ENCODE assay signal across 27 mouse cellular contexts in genomic region chr9:86476763-86477162, GRCm38 (mm10). TPM values are rescaled to one million over a fixed set of nuclear protein-coding genes. Genes with fewer than 3 reads are reported as not detected.
DNase-seq lines count a peak whose midpoint lies in the region; ATAC-seq and TF ChIP-seq lines count a peak whose summit lies in the region.
"Had no signal": no experiment of that assay in that cellular context is flagged by ENCODE, and none has a peak within 500 bp of the region (broad histone marks: within the 10 kb centered on the region; RNA-seq: fewer than 3 reads in every experiment).

No protein-coding gene starts in this region.

- 25% methylated on average over 5 of the region's 5 CpGs for WGBS in liver, embryonic 15.5 days (ENCODE audit: insufficient replicate concordance)

- ATAC-seq in granulocyte monocyte progenitor cell, adult 5-6 weeks (replicated peaks; ENCODE audit: poor library complexity, severe bottlenecking): peak; percentile 64
- ATAC-seq in liver, embryonic 15.5 days (ENCODE audit: insufficient read depth): 0 out of 2 replicates have a peak, but pooled peaks have one; percentile 22
- ATAC-seq: forebrain, embryonic 14.5 days; midbrain, embryonic 15.5 days; Patski had no signal

- H3K79me2 ChIP-seq in MEL (ENCODE audit: control insufficient read depth, insufficient read depth, low read length, poor library complexity): peaks cover 11% of the 10 kb centered on the region

- H3K27me3 ChIP-seq in MEL (ENCODE audit: control insufficient read depth in 1 of 2, insufficient read depth in 2 of 2, low read length in 2 of 2): no peaks in the 10 kb centered on the region
- H3K27me3 ChIP-seq in liver, embryonic 15.5 days: no peaks in the 10 kb centered on the region
- H3K27me3 ChIP-seq in splenic B cell, adult 2 months (ENCODE audit: control insufficient read depth, insufficient read depth, low read length, poor library complexity, severe bottlenecking): no peaks in the 10 kb centered on the region
- H3K27me3 ChIP-seq: embryonic facial prominence, embryonic 15.5 days; heart, embryonic 12.5 days; hindbrain, embryonic 13.5 days; midbrain, embryonic 15.5 days; neural tube, embryonic 13.5 days; Patski had no signal

- H3K27ac ChIP-seq in MEL (ENCODE audit: control insufficient read depth, low read depth, low read length): peak overlapping the region; percentile 48
- H3K27ac ChIP-seq in liver, embryonic 15.5 days (replicated peaks): no peak overlapping the region
- H3K27ac ChIP-seq: embryonic facial prominence, embryonic 15.5 days; gastrocnemius, adult 2 months; hindbrain, embryonic 13.5 days; midbrain, embryonic 15.5 days; neural tube, embryonic 13.5 days had no signal

- TF ChIP-seq CTCF in MEL (IDR thresholded peaks at IDR 0.05 in 2 of 3, conservative IDR thresholded peaks at IDR 0.05 in 1 of 3; ENCODE audit: control insufficient read depth in 1 of 3, insufficient read depth in 1 of 3, low read depth in 2 of 3, low read length in 3 of 3, poor library complexity in 1 of 3, severe bottlenecking in 1 of 3): no peak

- no peak overlapping the region for H3K9ac ChIP-seq in MEL (ENCODE audit: control insufficient read depth, low read depth, low read length, poor library complexity, severe bottlenecking)
- no peak overlapping the region for H3K9ac ChIP-seq in liver, embryonic 15.5 days
- H3K9ac ChIP-seq: embryonic facial prominence, embryonic 15.5 days; heart, embryonic 12.5 days; hindbrain, embryonic 13.5 days; midbrain, embryonic 15.5 days; neural tube, embryonic 13.5 days had no signal

- TF ChIP-seq EP300 in MEL (IDR thresholded peaks at IDR 0.05; ENCODE audit: low read depth in 1 of 2, low read length in 2 of 2): peak; percentile 62 to 75

- H3K4me1 ChIP-seq in MEL (ENCODE audit: control insufficient read depth in 1 of 2, insufficient read depth in 2 of 2, low read length in 2 of 2): peaks cover 10 to 15% of the 10 kb centered on the region in 2 experiments
- 0 out of 2 replicates have a peak, but pooled peaks cover 3% of the 10 kb centered on the region for H3K4me1 ChIP-seq in liver, embryonic 15.5 days (replicated peaks)
- H3K4me1 ChIP-seq: hindbrain, embryonic 13.5 days; midbrain, embryonic 15.5 days had no signal

- no peak for TF ChIP-seq RAD21 in MEL (IDR thresholded peaks at IDR 0.05; ENCODE audit: low read depth, low read length)

- no peak overlapping the region for H3K4me2 ChIP-seq in liver, embryonic 15.5 days
- H3K4me2 ChIP-seq: embryonic facial prominence, embryonic 15.5 days; heart, embryonic 12.5 days; hindbrain, embryonic 13.5 days; midbrain, embryonic 15.5 days; neural tube, embryonic 13.5 days had no signal

- peak; percentile 85 for DNase-seq in MEL (ENCODE audit: low read depth, low spot score)
- DNase-seq in splenic B cell, adult 2 months (ENCODE audit: low read depth, low spot score): peak; percentile 26
- no peak for DNase-seq in right cerebral cortex, postnatal 36 days (ENCODE audit: low spot score in 2 of 2)
- no peak for DNase-seq in left cerebral cortex, adult 18-20 months (ENCODE audit: low spot score in 2 of 2)
- DNase-seq in embryo, embryonic 9.5 days (ENCODE audit: extremely low spot score): no peak
- DNase-seq: adrenal gland, adult 2 months; cerebellum, adult 18-20 months; cerebellum, postnatal 25 days; gastrocnemius, adult 2 months; heart, postnatal 14 days; kidney, adult 2 months; kidney, postnatal 10 days; lung, adult 2 months; lung, postnatal 14 days; right cerebral cortex, postnatal 4 days; thymus, adult 18-20 months; thymus, postnatal 36 days had no signal

- H3K9me3 ChIP-seq in MEL (replicated peaks; ENCODE audit: insufficient read depth, low read length): no peaks in the 10 kb centered on the region
- no peaks in the 10 kb centered on the region for H3K9me3 ChIP-seq in liver, embryonic 15.5 days (replicated peaks)
- H3K9me3 ChIP-seq: embryonic facial prominence, embryonic 15.5 days; heart, embryonic 12.5 days; hindbrain, embryonic 13.5 days; midbrain, embryonic 15.5 days; neural tube, embryonic 13.5 days had no signal

- peak overlapping the region in 1 of 2 experiments; percentile 51; a peak in 2 of 4 replicates for H3K4me3 ChIP-seq in MEL (ENCODE audit: control insufficient read depth in 1 of 2, insufficient read depth in 1 of 2, low read depth in 2 of 2, low read length in 2 of 2)
- H3K4me3 ChIP-seq in liver, embryonic 15.5 days (replicated peaks): no peak overlapping the region
- H3K4me3 ChIP-seq: embryonic facial prominence, embryonic 15.5 days; gastrocnemius, adult 2 months; heart, embryonic 12.5 days; hindbrain, embryonic 13.5 days; midbrain, embryonic 15.5 days; myocyte; neural tube, embryonic 13.5 days had no signal

- peaks cover 0 to 28% of the 10 kb centered on the region in 2 experiments; a peak in 3 of 4 replicates for H3K36me3 ChIP-seq in MEL (ENCODE audit: control insufficient read depth in 1 of 2, insufficient read depth in 2 of 2, low read length in 2 of 2)
- H3K36me3 ChIP-seq in liver, embryonic 15.5 days (replicated peaks): no peaks in the 10 kb centered on the region
- no peaks in the 10 kb centered on the region for H3K36me3 ChIP-seq in splenic B cell, adult 2 months (ENCODE audit: control insufficient read depth, insufficient read depth, low read length, poor library complexity, severe bottlenecking)
- H3K36me3 ChIP-seq: embryonic facial prominence, embryonic 15.5 days; heart, embryonic 12.5 days; hindbrain, embryonic 13.5 days; midbrain, embryonic 15.5 days; neural tube, embryonic 13.5 days had no signal

- no peak for TF ChIP-seq POLR2A in MEL (IDR thresholded peaks at IDR 0.05; ENCODE audit: control insufficient read depth in 1 of 2, insufficient read depth in 1 of 2, low read depth in 1 of 2, low read length in 2 of 2, poor library complexity in 1 of 2)

TF ChIP-seq in MEL, 35 proteins besides CTCF, POLR2A, EP300 and RAD21:
- TF ChIP-seq MXI1 (IDR thresholded peaks at IDR 0.05; ENCODE audit: low read depth, low read length) (peak; percentile 70), ZNF384 (IDR thresholded peaks at IDR 0.05; ENCODE audit: low read depth, low read length) (no peak), USF1 (IDR thresholded peaks at IDR 0.05; ENCODE audit: low read depth, low read length) (no peak), GATA1 (IDR thresholded peaks at IDR 0.05; ENCODE audit: low read depth, low read length) (peak; percentile 69), SMC3 (IDR thresholded peaks at IDR 0.05; ENCODE audit: low read depth, low read length) (no peak), TAL1 (IDR thresholded peaks at IDR 0.05; ENCODE audit: low read length) (peak; percentile 77), POLR2AphosphoS2 (IDR thresholded peaks at IDR 0.05; ENCODE audit: low read length) (no peak), POLR2AphosphoS5 (IDR thresholded peaks at IDR 0.05; ENCODE audit: borderline replicate concordance, low read depth, low read length) (no peak), MYB (IDR thresholded peaks at IDR 0.05; ENCODE audit: low read depth, low read length) (no peak), TCF12 (IDR thresholded peaks at IDR 0.05; ENCODE audit: low read depth, low read length) (peak; percentile 74), SIN3A (IDR thresholded peaks at IDR 0.05; ENCODE audit: low read length) (peak; percentile 71), MYC (IDR thresholded peaks at IDR 0.05; ENCODE audit: low read depth, low read length) (peak; percentile 51; the same call in 1 of the 2 replicates), ETS1 (IDR thresholded peaks at IDR 0.05; ENCODE audit: low read depth, low read length) (peak; percentile 75)
TF ChIP-seq in MEL: peak in this region for 7.

RNA-seq across cellular contexts. Expression of gene Dop1a, which starts 9.8 kb away (rescaled TPM):
- 14.6 and 15.0 TPM in 2 replicates for total RNA-seq in MEL (2012; rRNA removed)
- polyA plus RNA-seq in MEL (2012; ENCODE audit: insufficient read depth in 1 of 2, insufficient read length in 2 of 2, low read depth in 1 of 2, low replicate concordance in 2 of 2, missing spikeins in 1 of 2): 10 to 100 TPM in 1 of 2 experiments, not detected in 1; 16.8 TPM
- 31.5 and 31.7 TPM in 2 replicates for total RNA-seq in granulocyte monocyte progenitor cell, adult 5-6 weeks (2014; fragmentation: Nextera tagmentation)
- total RNA-seq in granulocyte monocyte progenitor cell, adult 5-6 weeks (2017): 15.2 and 27.2 TPM in 2 replicates
- 3.7 and 3.9 TPM in 2 replicates for polyA plus RNA-seq in liver, embryonic 15.5 days (2015; fragmentation: Nextera tagmentation; extraction: Ambion mirVana)
- 10 to 100 TPM; 55.1 to 57.1 TPM for total RNA-seq in left cerebral cortex, adult 18-20 months (2021)

RNA-seq across cellular contexts. Expression of gene Ube2cbp, which starts 12.0 kb away (rescaled TPM):
- total RNA-seq in MEL (2012; rRNA removed): 4.3 and 6.4 TPM in 2 replicates
- 1 to 10 TPM in 1 of 2 experiments, not detected in 1; 7.2 TPM for polyA plus RNA-seq in MEL (2012; ENCODE audit: insufficient read depth in 1 of 2, insufficient read length in 2 of 2, low read depth in 1 of 2, low replicate concordance in 2 of 2, missing spikeins in 1 of 2)
- 2.2 and 3.4 TPM in 2 replicates for total RNA-seq in granulocyte monocyte progenitor cell, adult 5-6 weeks (2014; fragmentation: Nextera tagmentation)
- 2.5 and 4.5 TPM in 2 replicates for total RNA-seq in granulocyte monocyte progenitor cell, adult 5-6 weeks (2017)
- polyA plus RNA-seq in liver, embryonic 15.5 days (2015; fragmentation: Nextera tagmentation; extraction: Ambion mirVana): 1.8 and 2.3 TPM in 2 replicates
- 1 to 10 TPM; 5.7 to 7.3 TPM for total RNA-seq in left cerebral cortex, adult 18-20 months (2021)

Comparison
In these comparisons a context has a peak if more than half of its experiments do, and no peak if none do; other contexts are left out.
1. DNase-seq: peak in MEL (single experiment) and splenic B cell, adult 2 months (single experiment); none in right cerebral cortex, postnatal 36 days (0 of 2), left cerebral cortex, adult 18-20 months (0 of 2) and embryo, embryonic 9.5 days (single experiment).